ENCODE assay signal across 12 mouse cellular contexts in genomic region chr4:21739169-21739568, GRCm38 (mm10). TPM values are rescaled to one million over a fixed set of nuclear protein-coding genes. Genes with fewer than 3 reads are reported as not detected.
A peak's percentile ranks its signal among the peaks of the same experiment; 100 is the strongest.
DNase-seq lines count a peak whose midpoint lies in the region; ATAC-seq lines count a peak whose summit lies in the region.
"Had no signal": no experiment of that assay in that cellular context is flagged by ENCODE, and none has a peak within 500 bp of the region (broad histone marks: within the 10 kb centered on the region; RNA-seq: fewer than 3 reads in every experiment).

No protein-coding gene starts in this region.

- H3K4me1 ChIP-seq in intestine, embryonic 16.5 days (ENCODE audit: control insufficient read depth, insufficient read depth, low read length): no peaks in the 10 kb centered on the region
- no peaks in the 10 kb centered on the region for H3K4me1 ChIP-seq in intestine, embryonic 15.5 days (replicated peaks)
- H3K4me1 ChIP-seq: embryonic facial prominence, embryonic 12.5 days; heart, embryonic 13.5 days; liver, embryonic 15.5 days had no signal

- no peak overlapping the region for H3K4me2 ChIP-seq in intestine, embryonic 16.5 days (ENCODE audit: low read depth, low read length)
- no peak overlapping the region for H3K4me2 ChIP-seq in intestine, embryonic 15.5 days (replicated peaks)
- H3K4me2 ChIP-seq: embryonic facial prominence, embryonic 12.5 days; heart, embryonic 13.5 days; liver, embryonic 15.5 days had no signal

- no peak overlapping the region for H3K27ac ChIP-seq in intestine, embryonic 16.5 days (ENCODE audit: low read length)
- H3K27ac ChIP-seq in intestine, embryonic 15.5 days: no peak overlapping the region
- H3K27ac ChIP-seq: embryonic facial prominence, embryonic 12.5 days; heart, embryonic 13.5 days; liver, embryonic 15.5 days had no signal

- H3K9me3 ChIP-seq in intestine, embryonic 16.5 days (ENCODE audit: control insufficient read depth, low read length): no peaks in the 10 kb centered on the region
- H3K9me3 ChIP-seq in intestine, embryonic 15.5 days: no peaks in the 10 kb centered on the region
- H3K9me3 ChIP-seq: embryonic facial prominence, embryonic 12.5 days; heart, embryonic 13.5 days; liver, embryonic 15.5 days had no signal

- peak; percentile 36; the same call in 1 of the 2 replicates for ATAC-seq in intestine, embryonic 16.5 days
- no peak; the same call in 1 of the 2 replicates for ATAC-seq in intestine, embryonic 15.5 days
- no peak for ATAC-seq in granulocyte monocyte progenitor cell, adult 5-6 weeks (replicated peaks; ENCODE audit: poor library complexity, severe bottlenecking)
- ATAC-seq: Patski had no signal

- WGBS in intestine, embryonic 16.5 days: 80% methylated on average over 4 of the region's 4 CpGs
- 71% methylated on average over 4 of the region's 4 CpGs for WGBS in intestine, embryonic 15.5 days

- no peak overlapping the region for H3K4me3 ChIP-seq in intestine, embryonic 16.5 days (ENCODE audit: low read length)
- H3K4me3 ChIP-seq in intestine, embryonic 15.5 days (replicated peaks): no peak overlapping the region
- H3K4me3 ChIP-seq: embryonic facial prominence, embryonic 12.5 days; heart, embryonic 13.5 days; liver, embryonic 15.5 days had no signal

- H3K27me3 ChIP-seq in intestine, embryonic 16.5 days (replicated peaks; ENCODE audit: control insufficient read depth, insufficient read depth, low read length): no peaks in the 10 kb centered on the region
- H3K27me3 ChIP-seq in intestine, embryonic 15.5 days (replicated peaks): no peaks in the 10 kb centered on the region
- H3K27me3 ChIP-seq: embryonic facial prominence, embryonic 12.5 days; heart, embryonic 13.5 days; liver, embryonic 15.5 days; Patski had no signal

- H3K36me3 ChIP-seq in intestine, embryonic 16.5 days (ENCODE audit: control insufficient read depth, insufficient read depth, low read length): no peaks in the 10 kb centered on the region
- no peaks in the 10 kb centered on the region for H3K36me3 ChIP-seq in intestine, embryonic 15.5 days

- H3K9ac ChIP-seq in intestine, embryonic 16.5 days (ENCODE audit: low read depth, low read length): no peak overlapping the region
- no peak overlapping the region for H3K9ac ChIP-seq in intestine, embryonic 15.5 days
- H3K9ac ChIP-seq: embryonic facial prominence, embryonic 12.5 days; heart, embryonic 13.5 days; liver, embryonic 15.5 days had no signal

- DNase-seq in 3134 (ENCODE audit: extremely low read depth, insufficient read length, low spot score): peak; percentile 39
- DNase-seq in CD4-positive, CD25-positive, alpha-beta regulatory T cell, adult 2 months (ENCODE audit: low read depth, low spot score): peak; percentile 21
- DNase-seq in kidney, postnatal 25 days: peak; percentile 14 to 42
- no peak for DNase-seq in c-Kit-positive CD71-positive TER-119-positive erythroid progenitor cells, embryonic 14.5 days (ENCODE audit: low spot score)
- DNase-seq: thymus, adult 2 months had no signal

RNA-seq across cellular contexts. Expression of gene Ccnc, which starts 11.7 kb away (rescaled TPM):
- polyA plus RNA-seq in intestine, embryonic 16.5 days (2015; fragmentation: Nextera tagmentation; extraction: Ambion mirVana): 29.1 and 30.8 TPM in 2 replicates
- 36.8 and 37.4 TPM in 2 replicates for polyA plus RNA-seq in intestine, embryonic 15.5 days (2015; fragmentation: Nextera tagmentation; extraction: Ambion mirVana)
- 22.2 and 31.3 TPM in 2 replicates for total RNA-seq in granulocyte monocyte progenitor cell, adult 5-6 weeks (2014; fragmentation: Nextera tagmentation)
- total RNA-seq in granulocyte monocyte progenitor cell, adult 5-6 weeks (2017): 34.0 and 41.4 TPM in 2 replicates

RNA-seq across cellular contexts. Expression of gene Usp45, which starts 27.8 kb away (rescaled TPM):
- polyA plus RNA-seq in intestine, embryonic 16.5 days (2015; fragmentation: Nextera tagmentation; extraction: Ambion mirVana): 5.3 and 6.0 TPM in 2 replicates
- 7.0 and 7.6 TPM in 2 replicates for polyA plus RNA-seq in intestine, embryonic 15.5 days (2015; fragmentation: Nextera tagmentation; extraction: Ambion mirVana)
- total RNA-seq in granulocyte monocyte progenitor cell, adult 5-6 weeks (2014; fragmentation: Nextera tagmentation): 15.3 and 29.5 TPM in 2 replicates
- total RNA-seq in granulocyte monocyte progenitor cell, adult 5-6 weeks (2017): 12.0 and 14.4 TPM in 2 replicates

RNA-seq across cellular contexts. Expression of gene Tstd3, which starts 27.8 kb away (rescaled TPM):
- polyA plus RNA-seq in intestine, embryonic 16.5 days (2015; fragmentation: Nextera tagmentation; extraction: Ambion mirVana): 16.2 and 18.0 TPM in 2 replicates
- 14.6 and 15.2 TPM in 2 replicates for polyA plus RNA-seq in intestine, embryonic 15.5 days (2015; fragmentation: Nextera tagmentation; extraction: Ambion mirVana)
- 9.1 and 11.7 TPM in 2 replicates for total RNA-seq in granulocyte monocyte progenitor cell, adult 5-6 weeks (2014; fragmentation: Nextera tagmentation)
- 11.8 and 13.1 TPM in 2 replicates for total RNA-seq in granulocyte monocyte progenitor cell, adult 5-6 weeks (2017)

RNA-seq across cellular contexts. Expression of gene Prdm13, which starts 53.4 kb away (rescaled TPM):
- not detected in 2 replicates for polyA plus RNA-seq in intestine, embryonic 16.5 days (2015; fragmentation: Nextera tagmentation; extraction: Ambion mirVana)
- polyA plus RNA-seq in intestine, embryonic 15.5 days (2015; fragmentation: Nextera tagmentation; extraction: Ambion mirVana): not detected in 2 replicates
- total RNA-seq in granulocyte monocyte progenitor cell, adult 5-6 weeks (2014; fragmentation: Nextera tagmentation): not detected in 2 replicates
- not detected in 2 replicates for total RNA-seq in granulocyte monocyte progenitor cell, adult 5-6 weeks (2017)
- polyA plus RNA-seq: heart, embryonic 13.5 days; liver, embryonic 15.5 days; Patski; thymus, adult 2 months had no signal
